Mouse (Mus musculus): ENCODE results near the gene Adamtsl4. TPM values are rescaled to one million over a fixed set of nuclear protein-coding genes. Genes with fewer than 3 reads are reported as not detected.

The Adamtsl4 gene
- polyA plus RNA-seq (2017; shearing (Covaris generic)) = 12.3 TPM

DNA sequence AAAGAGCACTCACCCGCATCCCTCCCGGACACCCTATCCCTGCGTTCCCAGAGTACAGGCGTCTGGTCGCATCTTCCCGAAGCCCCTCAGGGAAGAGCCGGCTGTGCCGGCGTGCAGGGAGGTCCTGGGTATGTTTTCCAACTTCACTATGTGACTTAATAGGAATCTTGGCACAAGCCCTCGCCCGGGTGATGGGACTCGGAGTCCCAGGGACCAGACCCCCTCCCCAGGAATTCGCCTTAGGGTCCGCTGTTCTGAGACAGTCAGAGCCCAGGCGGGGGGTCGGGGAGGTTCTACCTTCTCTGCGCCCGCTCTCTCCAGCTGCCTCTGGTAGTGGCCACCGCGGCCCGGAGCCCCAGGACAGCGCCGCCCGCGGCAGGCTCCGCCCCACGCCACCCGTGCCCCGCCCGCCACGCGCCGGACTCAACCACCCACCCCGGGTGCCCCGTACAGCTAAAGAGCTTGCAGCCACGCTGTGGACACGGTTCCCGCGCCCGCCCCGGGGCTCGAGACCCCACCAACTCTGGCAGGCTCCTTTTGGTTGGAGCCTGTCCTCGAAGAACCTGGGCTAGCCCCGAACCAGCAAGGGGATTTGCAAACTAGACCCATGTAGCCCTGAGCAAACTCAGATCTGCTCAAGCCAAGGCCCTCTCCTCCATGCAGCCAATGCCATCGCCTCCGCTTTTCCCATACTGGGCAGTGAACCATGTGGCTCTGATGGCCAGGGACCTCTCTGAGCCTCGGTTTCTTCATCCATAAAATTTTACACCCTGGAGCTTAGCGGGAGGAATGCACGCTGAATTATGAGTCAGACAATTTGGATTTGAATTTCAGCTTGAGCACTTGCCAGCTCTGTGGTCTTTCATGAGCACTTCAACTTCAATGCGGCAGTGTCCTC is at the start of gene Adamtsl4:
Gene Adamtsl4 (minus strand): TSS at position 394 of the 898 bp plus-strand sequence.

DNA sequence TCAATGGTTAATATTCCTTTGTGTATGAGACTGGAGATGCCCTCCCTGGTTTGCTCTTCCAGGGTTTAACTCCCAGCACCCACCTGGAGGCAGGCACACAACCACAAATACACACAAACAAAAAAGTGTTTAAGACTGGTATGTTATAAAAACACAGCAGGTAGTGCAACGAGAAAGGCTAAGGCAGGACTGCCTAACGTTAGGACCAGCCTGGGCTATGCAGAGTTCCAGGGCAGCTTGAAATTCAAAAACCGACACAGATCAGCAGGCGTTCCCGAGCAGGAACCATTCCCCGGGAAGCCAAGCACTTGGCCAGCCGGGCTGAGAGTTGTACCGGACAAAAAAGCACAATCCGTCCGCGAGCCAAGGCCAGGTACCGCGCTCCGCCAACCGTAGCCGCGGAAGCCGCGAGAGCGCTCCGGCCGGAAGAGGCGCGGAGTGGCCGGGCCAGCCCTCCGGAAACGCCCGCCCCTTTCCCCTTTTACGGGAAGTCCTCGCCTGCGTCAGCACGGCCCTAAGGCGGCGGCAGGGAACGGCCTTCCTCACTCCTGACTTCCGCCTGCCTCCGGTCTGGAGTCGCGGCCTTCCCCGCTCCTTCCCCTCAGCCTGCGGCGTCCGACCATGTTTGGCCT is 29.4 kb downstream of the Adamtsl4 start, which contains the start of gene Mcl1:
Gene Mcl1 (plus strand): TSS at position 553 of the 632 bp plus-strand sequence.

Other genes with a start within 250 kb of the Adamtsl4 start
- gene Ctsk, start 188.7 kb downstream of the Adamtsl4 start, polyA plus RNA-seq (2017; shearing (Covaris generic)) = 0.18 TPM
- 419 TPM for gene Ctss, start 161.1 kb downstream of the Adamtsl4 start, polyA plus RNA-seq (2017; shearing (Covaris generic))
- gene Hormad1, start 128.2 kb downstream of the Adamtsl4 start, polyA plus RNA-seq (2017; shearing (Covaris generic)) = not detected
- 49.0 TPM for gene Golph3l, start 99.0 kb downstream of the Adamtsl4 start, polyA plus RNA-seq (2017; shearing (Covaris generic))
- gene Ensa, start 62.9 kb downstream of the Adamtsl4 start, polyA plus RNA-seq (2017; shearing (Covaris generic)) = 106 TPM
- gene Mcl1, start 29.1 kb downstream of the Adamtsl4 start, polyA plus RNA-seq (2017; shearing (Covaris generic)) = 44.9 TPM
- 302 TPM for gene Ecm1, start 51.7 kb upstream of the Adamtsl4 start, polyA plus RNA-seq (2017; shearing (Covaris generic))
- gene Tars2, start 72.3 kb upstream of the Adamtsl4 start, polyA plus RNA-seq (2017; shearing (Covaris generic)) = 92.0 TPM
- 18.8 TPM for gene Rprd2, start 130.9 kb upstream of the Adamtsl4 start, polyA plus RNA-seq (2017; shearing (Covaris generic))
- gene Prpf3, start 168.0 kb upstream of the Adamtsl4 start, polyA plus RNA-seq (2017; shearing (Covaris generic)) = 71.4 TPM
- 286 TPM for gene Mrps21, start 183.6 kb upstream of the Adamtsl4 start, polyA plus RNA-seq (2017; shearing (Covaris generic))
- 4.9 TPM for gene Ciart, start 194.3 kb upstream of the Adamtsl4 start, polyA plus RNA-seq (2017; shearing (Covaris generic))
- gene BC028528, start 204.1 kb upstream of the Adamtsl4 start, polyA plus RNA-seq (2017; shearing (Covaris generic)) = not detected
- 66.6 TPM for gene Aph1a, start 206.1 kb upstream of the Adamtsl4 start, polyA plus RNA-seq (2017; shearing (Covaris generic))
- gene Car14, start 216.8 kb upstream of the Adamtsl4 start, polyA plus RNA-seq (2017; shearing (Covaris generic)) = not detected
- 216 TPM for gene Anp32e, start 241.3 kb upstream of the Adamtsl4 start, polyA plus RNA-seq (2017; shearing (Covaris generic))